Mouse (Mus musculus) frontal cortex, postnatal 10 days (tissue): ENCODE data around the gene Dgki.

Experiments used
- DNase-seq, 2 experiments: peaks; one replicate each; pipeline ENCODE4 v3.0.0; 2022; ENCODE audit warnings: low spot score in 2 of 2, mixed read lengths in 1 of 2

The Dgki gene

GRCm38 (mm10) chr6:36812666-36813515, 487.1 kb downstream of the Dgki start:
- no peak for DNase-seq

DNA sequence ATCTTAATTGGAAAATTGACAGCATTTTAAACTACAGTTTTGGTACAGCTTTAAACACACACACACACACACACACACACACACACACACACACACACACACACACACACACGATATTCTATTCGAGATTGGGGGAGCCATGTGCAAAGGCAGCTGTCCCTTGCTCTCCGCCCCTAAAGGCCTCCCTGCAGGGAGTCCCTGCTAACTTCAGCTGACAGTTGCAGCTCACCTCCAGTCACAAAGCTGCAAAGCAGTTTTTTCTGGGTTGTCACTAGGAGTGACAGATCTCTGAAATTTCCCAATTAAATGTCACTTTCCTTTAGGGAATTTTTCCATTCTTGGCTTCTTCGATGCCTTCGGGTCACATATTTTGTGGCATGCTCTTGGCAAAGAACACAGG, 489.5 kb downstream of the Dgki start:
- no peak for DNase-seq

DNA sequence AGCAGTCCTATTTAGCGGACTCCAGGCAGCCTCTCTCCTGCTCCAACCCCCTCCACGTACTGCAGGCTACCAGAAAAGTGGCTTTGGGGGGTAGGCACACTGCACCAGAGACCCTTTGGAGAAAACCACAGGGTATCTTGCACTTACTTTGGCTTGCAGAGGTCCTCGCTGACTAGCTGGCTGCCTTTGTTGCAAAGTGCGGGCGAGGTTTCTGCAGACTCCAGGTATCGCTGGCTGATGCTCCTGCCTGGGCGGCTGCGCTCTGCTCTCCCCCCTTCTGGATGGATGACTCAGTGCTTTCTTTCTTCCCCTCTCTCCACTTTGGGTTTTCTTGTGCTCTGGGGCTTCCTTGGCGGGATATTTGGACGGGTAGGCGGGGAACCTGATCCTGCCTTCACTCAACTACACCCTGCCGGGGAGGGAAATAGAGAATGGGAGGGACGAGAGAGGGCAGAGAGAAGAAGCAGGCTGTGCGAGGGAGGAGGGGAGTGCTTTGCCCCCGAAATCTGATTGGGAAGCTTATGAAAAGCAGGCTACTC, 490.2 kb downstream of the Dgki start, which contains the start of gene Ptn:
Ptn (minus strand) TSS at position 474 of the 539 bp plus-strand sequence.
- DNase-seq, result peak; percentile 69 to 75

DNA sequence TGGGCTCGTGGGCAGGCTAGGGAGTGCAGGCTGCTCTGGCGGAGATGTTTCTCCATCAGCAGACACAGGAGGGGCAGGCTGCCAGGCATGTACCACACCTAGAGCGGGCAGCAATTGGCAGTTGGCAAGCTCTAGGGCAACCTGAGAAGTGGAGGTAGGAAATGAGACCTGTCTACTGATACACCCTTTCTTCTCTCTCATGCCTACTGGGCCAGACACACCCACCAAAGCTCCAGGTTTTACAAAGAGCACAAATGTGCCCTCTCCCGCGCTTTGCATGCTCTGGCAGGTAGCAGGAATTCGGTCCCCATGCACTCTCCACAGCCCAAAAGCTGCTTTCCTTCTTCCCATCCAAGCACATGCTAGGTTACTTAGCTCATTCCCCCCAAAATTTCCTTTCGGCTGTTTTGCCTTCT, 490.7 kb downstream of the Dgki start:
- DNase-seq, result peak in 1 of 2 experiments; percentile 30

- DNase-seq, result no peak
These were observed 491.5 kb downstream of the Dgki start for GRCm38 (mm10) chr6:36808306-36809058.

DNA sequence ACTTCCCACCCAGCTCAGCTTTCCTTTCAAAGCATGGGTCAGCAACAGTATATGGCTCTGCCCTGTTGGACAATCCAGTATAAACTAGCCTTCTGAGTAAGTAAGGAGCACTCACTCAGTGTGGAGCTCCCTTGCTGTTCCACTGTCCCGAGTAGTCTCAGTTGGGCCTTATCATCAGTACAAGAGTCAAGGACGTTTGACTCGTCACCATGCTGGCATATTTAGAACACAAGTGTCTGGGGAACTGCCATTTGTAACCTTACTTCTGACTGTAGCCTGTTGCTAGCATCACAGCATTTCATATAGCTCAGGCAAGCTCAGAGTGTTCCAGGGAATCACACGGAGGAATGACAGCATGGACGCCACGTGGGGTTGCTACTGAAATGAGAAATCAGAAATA, 493.1 kb downstream of the Dgki start:
- DNase-seq, result no peak

- peak in 1 of 2 experiments; percentile 33 for DNase-seq
These were observed 499.6 kb downstream of the Dgki start for GRCm38 (mm10) chr6:36800309-36800946.

DNA sequence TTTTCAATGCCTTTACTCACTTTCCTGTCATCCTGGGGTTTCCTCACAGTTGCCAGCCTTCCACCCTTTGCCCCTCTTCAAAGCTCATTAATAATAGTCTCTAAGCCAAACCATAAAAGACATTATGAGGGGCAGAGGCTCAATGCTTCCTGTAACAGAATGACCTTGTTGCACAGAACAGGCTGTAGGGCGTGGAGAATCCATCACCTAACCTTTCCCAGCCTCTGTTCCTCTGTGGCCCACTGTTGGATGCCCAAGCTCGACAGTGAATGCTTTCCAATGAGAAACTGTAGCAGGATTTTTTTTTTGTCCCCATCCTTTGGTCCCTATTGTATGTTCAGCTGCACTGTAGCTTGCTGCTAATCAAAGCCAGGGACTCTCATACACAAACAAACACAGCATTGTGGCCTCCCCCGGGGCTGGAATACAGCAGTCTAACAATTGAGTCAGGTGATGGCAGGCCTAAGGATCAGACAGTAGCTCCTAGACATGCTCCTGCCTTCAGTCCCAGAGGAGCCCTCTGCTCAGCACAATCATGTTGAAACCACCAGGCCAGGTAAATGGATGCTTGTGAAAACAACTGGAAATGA, 502.8 kb downstream of the Dgki start:
- no peak for DNase-seq
